Mouse (Mus musculus) neural tube, embryonic 11.5 days (tissue): Measurements from ENCODE around the gene Tlk2. TPM values are rescaled to one million over a fixed set of nuclear protein-coding genes. Genes with fewer than 3 reads are reported as not detected.
A peak's percentile ranks its signal among the peaks of the same experiment; 100 is the strongest.

ENCODE experiments used
- ATAC-seq: fragments of 200-750 bp; cut with Nextera tagmentation; 2 replicates; pipeline ENCODE4 v1.8.0; 2017; ENCODE audit warnings: moderate number of reproducible peaks, mild to moderate bottlenecking, moderate TSS enrichment, moderate library complexity; ENCODE audit not compliant: insufficient read depth, low FRiP score, low TSS enrichment
- DNase-seq: peaks from one replicate; pipeline ENCODE4 v3.0.0-alpha.2; 2015; ENCODE audit warnings: low spot score
- H3K27ac ChIP-seq: fragments of 300-500 bp; sonication (generic); 2 replicates; pipeline ENCODE4 v1.5.1; 2014; ENCODE audit warnings: low read depth, mild to moderate bottlenecking, low read length
- H3K27me3 ChIP-seq: fragments of 300-500 bp; sonication (generic); 2 replicates; pipeline ENCODE4 v1.6.1; 2014; ENCODE audit warnings: mild to moderate bottlenecking, low read length, mixed read lengths; ENCODE audit not compliant: control insufficient read depth, insufficient read depth
- H3K36me3 ChIP-seq: fragments of 300-500 bp; sonication (generic); 2 replicates; pipeline ENCODE4 v1.6.1; 2014; ENCODE audit warnings: mild to moderate bottlenecking, low read length, moderate library complexity, mixed read lengths; ENCODE audit not compliant: control insufficient read depth, insufficient read depth
- H3K4me1 ChIP-seq: fragments of 300-500 bp; sonication (generic); 2 replicates; pipeline ENCODE4 v1.6.1; 2014; ENCODE audit warnings: low read length, mixed read lengths; ENCODE audit not compliant: control insufficient read depth, insufficient read depth
- H3K4me2 ChIP-seq: fragments of 300-500 bp; sonication (generic); 2 replicates; pipeline ENCODE4 v1.6.1; 2014; ENCODE audit warnings: low read depth, mild to moderate bottlenecking, moderate library complexity
- H3K4me3 ChIP-seq: fragments of 300-500 bp; sonication (generic); 2 replicates; pipeline ENCODE4 v1.5.1; 2014; ENCODE audit warnings: low read depth, low read length
- H3K9ac ChIP-seq: fragments of 300-500 bp; sonication (generic); 2 replicates; pipeline ENCODE4 v1.6.1; 2014; ENCODE audit warnings: mild to moderate bottlenecking, low read length
- H3K9me3 ChIP-seq: fragments of 300-500 bp; sonication (generic); 2 replicates; pipeline ENCODE4 v1.6.1; 2016; ENCODE audit warnings: low read length; ENCODE audit not compliant: control insufficient read depth
- WGBS: fragments of 180-500 bp; shearing (Covaris S2); extraction: QIAGEN DNeasy Blood & Tissue Kit; methylation state at CpG from one replicate; pipeline ENCODE4 v1.1.7; 2014; 5-methylcytosine and 5-hydroxymethylcytosine counted together
- polyA plus RNA-seq: library from polyadenylated mRNA; unstranded; fragments of >200 nt; fragmentation: Nextera tagmentation; extraction: Ambion mirVana; gene quantifications from 2 replicates; pipeline ENCODE4 v1.2.1, GENCODE M21; 2014

Gene Tlk2
- polyA plus RNA-seq, 1 experiment from 2014 or later: 25.9 TPM

DNA sequence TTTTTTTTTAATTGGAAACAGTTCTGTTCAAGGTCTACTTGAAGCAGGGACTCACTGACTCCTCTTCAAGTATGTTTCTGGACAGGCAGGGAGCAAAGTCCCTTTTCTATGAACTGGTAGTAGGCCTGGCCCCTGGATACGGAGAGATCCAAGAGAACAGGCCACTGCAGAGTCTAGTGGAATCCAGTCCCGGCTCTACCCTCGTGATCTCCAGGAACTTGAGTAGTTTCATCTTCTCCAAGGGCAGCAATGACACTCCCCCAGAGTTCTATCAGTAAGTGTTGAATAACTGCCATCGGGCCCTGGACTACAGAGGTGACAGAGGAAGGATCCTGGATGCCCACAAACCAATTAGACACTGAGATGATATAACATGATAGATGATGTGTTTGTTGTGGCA, 22.7 kb upstream of the Tlk2 start:
- H3K4me3 ChIP-seq: no peak overlapping the region
- no peak overlapping the region for H3K9ac ChIP-seq
- H3K27ac ChIP-seq: no peak overlapping the region
- H3K4me2 ChIP-seq: no peak overlapping the region
- no peak for ATAC-seq
- no peak for DNase-seq
- 79% methylated on average over 4 of the region's 4 CpGs for WGBS
- peaks cover 2% of the 10 kb centered on the region; the same call in 1 of the 2 replicates for H3K4me1 ChIP-seq
- no peaks in the 10 kb centered on the region for H3K9me3 ChIP-seq
- H3K36me3 ChIP-seq: no peaks in the 10 kb centered on the region
- no peaks in the 10 kb centered on the region for H3K27me3 ChIP-seq

DNA sequence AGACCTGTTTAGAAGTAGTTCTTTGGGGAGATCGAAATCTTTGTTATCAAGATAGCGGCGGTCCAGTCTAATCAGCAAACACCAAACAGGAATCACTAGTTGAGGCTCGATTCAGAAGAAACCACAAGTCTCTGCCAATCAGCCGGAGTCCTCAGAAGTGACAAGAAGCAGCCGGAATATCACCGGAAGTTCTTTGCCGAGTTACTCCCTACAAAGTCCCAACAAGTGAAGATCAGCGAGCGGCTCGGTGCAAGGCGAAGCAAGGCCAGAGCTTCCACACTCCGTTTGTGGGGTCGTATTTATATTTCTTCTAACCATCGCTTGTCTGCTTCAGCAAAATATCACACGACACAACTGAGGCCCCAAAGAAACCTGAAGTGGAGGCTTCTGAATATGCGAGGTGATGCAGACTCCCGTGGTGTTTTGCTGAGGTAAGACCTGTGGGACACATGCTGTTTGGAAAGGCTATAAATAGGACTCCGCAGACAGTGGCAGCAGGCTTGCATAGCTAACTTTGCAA, 21.8 kb upstream of the Tlk2 start:
- WGBS: 84% methylated on average over 19 of the region's 19 CpGs
- peaks cover 2% of the 10 kb centered on the region; the same call in 1 of the 2 replicates for H3K4me1 ChIP-seq
- no peak overlapping the region for H3K9ac ChIP-seq
- no peaks in the 10 kb centered on the region for H3K9me3 ChIP-seq
- ATAC-seq (no peak), DNase-seq (no peak)
- no peak overlapping the region for H3K4me3 ChIP-seq
- no peaks in the 10 kb centered on the region for H3K27me3 ChIP-seq
- H3K36me3 ChIP-seq: no peaks in the 10 kb centered on the region
- no peak overlapping the region for H3K27ac ChIP-seq
- H3K4me2 ChIP-seq: no peak overlapping the region

DNA sequence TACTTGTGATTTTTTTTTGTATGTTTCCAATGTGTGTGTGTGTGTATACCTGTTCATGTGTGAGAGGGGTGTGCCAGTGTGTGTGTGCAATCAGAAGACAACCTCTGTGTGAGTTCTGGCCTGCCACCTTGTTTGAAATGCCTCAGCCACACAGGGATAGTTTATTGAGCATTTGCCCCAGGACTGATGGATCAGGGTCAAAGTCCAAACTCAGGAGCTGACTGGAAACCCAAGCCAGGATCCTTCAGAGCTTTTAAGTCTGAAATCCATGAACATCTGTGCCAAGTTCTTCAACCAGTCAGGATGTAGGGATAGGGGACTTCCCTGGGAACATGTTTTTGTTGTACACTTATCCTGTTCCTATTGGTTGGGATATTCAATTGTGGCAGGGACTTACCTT, 20.6 kb upstream of the Tlk2 start:
- no peak for ATAC-seq
- H3K4me3 ChIP-seq: no peak overlapping the region

DNA sequence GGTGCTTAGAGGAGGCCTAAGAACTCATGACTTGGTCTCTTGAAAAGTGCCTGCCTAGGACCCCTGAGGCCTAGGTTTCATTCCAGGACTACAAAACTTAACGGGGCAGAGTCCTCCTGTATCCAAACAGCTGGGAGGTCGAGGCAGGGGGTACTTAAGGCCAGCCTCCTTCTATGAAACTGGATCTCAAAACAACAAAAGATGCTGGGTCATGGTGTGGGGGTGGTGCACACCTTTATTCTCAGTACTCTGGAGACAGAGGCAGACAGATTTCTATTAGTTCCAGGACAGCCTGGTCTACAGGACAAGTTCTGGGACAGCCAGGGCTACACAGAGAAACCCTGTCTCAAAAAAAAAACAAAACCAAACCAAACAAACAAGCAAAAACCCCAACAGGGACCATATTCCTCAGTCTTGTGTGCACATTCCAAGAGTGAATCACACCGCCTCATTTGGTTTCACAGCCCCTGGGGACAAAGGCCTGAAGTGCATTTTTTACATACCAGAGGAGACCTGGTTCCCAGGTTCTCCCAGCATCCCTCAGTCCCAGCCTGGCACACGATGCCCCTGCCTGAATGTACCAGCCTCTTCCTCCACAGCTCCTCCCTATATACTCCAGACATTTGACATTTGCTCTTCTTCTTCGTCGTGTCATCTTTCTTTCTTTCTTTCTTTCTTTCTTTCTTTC, 18.8 kb upstream of the Tlk2 start:
- no peak for ATAC-seq
- Histone ChIP-seq H3K4me1 (no peaks in the 10 kb centered on the region), H3K27ac (no peak overlapping the region), H3K4me3 (no peak overlapping the region), H3K4me2 (no peak overlapping the region), H3K9me3 (no peaks in the 10 kb centered on the region), H3K36me3 (no peaks in the 10 kb centered on the region), H3K9ac (no peak overlapping the region), H3K27me3 (no peaks in the 10 kb centered on the region)
- DNase-seq: no peak
- WGBS: 67% methylated on average over 6 of the region's 6 CpGs

More for the DNA sequence above, 20.6 kb upstream of the Tlk2 start:
- H3K4me1 ChIP-seq: peaks cover 1% of the 10 kb centered on the region; the same call in 1 of the 2 replicates
- no peak for DNase-seq
- H3K36me3 ChIP-seq: no peaks in the 10 kb centered on the region
- H3K27ac ChIP-seq: no peak overlapping the region
- no peak overlapping the region for H3K9ac ChIP-seq
- H3K4me2 ChIP-seq: no peak overlapping the region
- no peaks in the 10 kb centered on the region for H3K9me3 ChIP-seq
- no peaks in the 10 kb centered on the region for H3K27me3 ChIP-seq

DNA sequence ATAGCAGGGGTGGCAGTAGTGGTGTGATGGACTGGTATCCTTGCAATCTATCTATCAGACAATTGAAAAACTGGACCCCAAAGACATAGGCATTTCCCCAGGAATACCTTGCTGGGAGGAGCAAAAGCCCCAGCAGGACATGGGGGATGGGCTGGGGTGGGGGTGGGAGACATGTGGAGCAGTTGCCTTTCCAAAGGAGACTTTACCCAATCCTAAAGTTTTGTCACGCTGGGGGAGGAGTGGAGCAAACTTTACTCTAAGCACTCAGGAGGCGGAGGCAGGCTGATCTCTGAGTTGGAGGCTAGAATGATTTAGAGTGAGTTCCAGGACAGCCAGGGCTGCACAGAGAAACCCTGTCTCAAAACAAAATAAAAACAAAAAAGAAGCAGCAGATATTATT, 17.2 kb upstream of the Tlk2 start:
- no peak for DNase-seq
- no peaks in the 10 kb centered on the region for H3K4me1 ChIP-seq
- H3K4me3 ChIP-seq: no peak overlapping the region
- no peak overlapping the region for H3K9ac ChIP-seq
- H3K36me3 ChIP-seq: no peaks in the 10 kb centered on the region
- 93% methylated on average over 2 of the region's 2 CpGs for WGBS
- ATAC-seq: no peak
- H3K9me3 ChIP-seq: no peaks in the 10 kb centered on the region; the same call in 1 of the 2 replicates
- no peak overlapping the region for H3K27ac ChIP-seq
- no peak overlapping the region for H3K4me2 ChIP-seq
- no peaks in the 10 kb centered on the region for H3K27me3 ChIP-seq

DNA sequence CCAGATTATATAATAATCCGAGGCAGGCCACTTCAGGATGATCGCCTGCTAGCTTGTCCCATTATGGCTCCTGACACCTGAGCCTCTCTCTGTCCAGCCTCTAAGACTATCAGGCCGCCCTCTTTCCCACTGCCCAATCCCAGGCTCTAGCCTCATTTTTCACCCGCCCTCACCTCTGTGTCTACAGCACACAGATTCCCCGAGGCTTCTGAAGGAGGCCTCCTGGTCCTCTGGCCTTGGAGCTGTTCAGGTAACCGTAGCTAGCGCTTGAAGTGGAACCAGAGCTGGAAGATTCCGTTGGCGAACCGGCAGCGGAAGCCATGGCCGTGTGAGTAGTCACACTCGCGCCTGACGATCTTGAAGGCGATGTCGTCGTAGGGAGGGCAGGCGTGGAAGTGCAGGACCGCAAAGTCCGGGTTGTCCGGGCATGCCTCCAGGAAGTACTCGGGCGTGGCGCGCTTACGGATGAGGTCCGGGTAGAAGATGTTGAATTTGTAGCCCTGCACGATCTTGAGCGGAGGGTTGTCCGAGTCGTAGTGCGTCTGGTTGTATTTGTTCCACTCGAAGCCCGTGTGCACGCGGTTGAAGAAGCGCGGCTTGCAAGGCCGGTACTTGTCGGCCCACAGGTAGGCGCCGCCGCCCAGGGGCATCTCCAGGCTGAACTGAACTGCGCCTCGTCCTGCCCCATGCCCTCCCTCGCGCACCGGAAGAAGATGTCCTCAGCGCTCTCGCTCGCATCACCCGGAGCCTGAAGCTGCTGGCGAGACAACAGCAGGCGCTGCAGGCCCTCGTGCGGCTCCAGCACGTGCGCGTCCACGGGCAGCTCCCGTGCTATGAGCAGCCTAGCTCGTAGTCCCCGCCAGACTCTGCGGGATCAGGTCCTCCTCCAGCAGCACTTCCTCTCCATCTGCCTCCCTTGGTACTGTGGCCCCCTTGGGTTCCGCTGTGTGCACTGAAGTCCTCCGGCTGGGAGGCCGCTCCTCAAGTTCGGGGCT, 13.8 kb upstream of the Tlk2 start:
- Histone ChIP-seq H3K4me3 (no peak overlapping the region), H3K27ac (no peak overlapping the region), H3K27me3 (no peaks in the 10 kb centered on the region), H3K4me1 (no peaks in the 10 kb centered on the region), H3K4me2 (no peak overlapping the region), H3K9me3 (no peaks in the 10 kb centered on the region; the same call in 1 of the 2 replicates), H3K36me3 (no peaks in the 10 kb centered on the region), H3K9ac (no peak overlapping the region)
- no peak for ATAC-seq
- 83% methylated on average over 69 of the region's 69 CpGs for WGBS
- DNase-seq: no peak

DNA sequence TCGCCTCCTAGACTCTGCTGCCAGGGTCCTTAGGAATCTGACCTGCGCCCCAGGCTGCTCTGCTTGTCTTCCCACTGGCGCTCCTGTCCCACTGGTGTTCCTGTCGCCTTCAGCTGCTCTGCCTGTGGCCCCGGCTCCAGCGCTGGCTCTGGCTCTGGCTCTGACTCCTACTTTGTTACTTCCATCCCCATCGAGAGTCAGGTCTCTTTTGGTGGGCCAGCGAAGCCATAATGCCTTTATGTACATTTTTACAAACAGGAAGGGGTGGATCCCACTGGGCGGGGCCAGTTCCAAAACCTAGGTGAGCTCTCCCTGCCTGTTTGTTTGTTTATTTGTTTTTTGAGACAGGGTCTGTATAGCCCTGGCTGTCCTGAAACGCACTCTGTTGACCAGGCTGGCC, 11.8 kb upstream of the Tlk2 start:
- Histone ChIP-seq H3K4me1 (no peaks in the 10 kb centered on the region), H3K9me3 (no peaks in the 10 kb centered on the region; the same call in 1 of the 2 replicates), H3K27ac (no peak overlapping the region), H3K36me3 (no peaks in the 10 kb centered on the region), H3K9ac (no peak overlapping the region), H3K4me2 (no peak overlapping the region), H3K27me3 (no peaks in the 10 kb centered on the region), H3K4me3 (no peak overlapping the region)
- ATAC-seq: no peak
- WGBS: 94% methylated on average over 10 of the region's 10 CpGs
- DNase-seq: no peak

DNA sequence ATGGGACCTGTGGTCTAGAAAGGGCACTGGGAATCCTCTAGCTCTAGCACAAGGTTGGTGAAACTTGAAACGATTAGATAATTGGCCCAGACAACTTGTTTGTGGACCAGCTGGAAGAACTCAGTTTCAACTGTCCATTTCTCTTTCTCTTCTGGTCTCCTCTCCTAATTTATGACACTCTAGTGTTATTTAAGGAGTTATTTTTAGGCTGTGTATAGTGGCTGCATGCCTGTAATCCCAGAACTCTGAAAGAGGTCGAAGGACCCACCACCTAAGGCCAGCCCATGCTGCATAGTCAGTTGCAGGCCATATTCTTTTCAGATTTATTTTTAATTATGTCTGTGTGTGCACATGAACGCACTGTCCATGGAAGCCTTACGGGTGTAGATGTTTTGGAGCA, 916 bp downstream of the Tlk2 start:
- H3K27me3 ChIP-seq: no peaks in the 10 kb centered on the region
- no peaks in the 10 kb centered on the region for H3K9me3 ChIP-seq
- no peaks in the 10 kb centered on the region; the same call in 1 of the 2 replicates for H3K36me3 ChIP-seq
- ATAC-seq (no peak), DNase-seq (no peak)
- H3K9ac ChIP-seq: no peak overlapping the region; the same call in 1 of the 2 replicates
- H3K27ac ChIP-seq: no peak overlapping the region
- H3K4me1 ChIP-seq: peaks cover 15% of the 10 kb centered on the region
- WGBS: 90% methylated on average over 4 of the region's 4 CpGs
- H3K4me3 ChIP-seq: peak overlapping the region; percentile 81; the same call in 1 of the 2 replicates
- H3K4me2 ChIP-seq: peak overlapping the region; percentile 85
